Mouse (Mus musculus): ENCODE data around the gene Gmeb1. TPM values are rescaled to one million over a fixed set of nuclear protein-coding genes. Genes with fewer than 3 reads are reported as not detected.
A peak's percentile ranks its signal among the peaks of the same experiment; 100 is the strongest.

Gmeb1 gene
- total RNA-seq (2014; rRNA removed; ENCODE audit: low replicate concordance) = 7.6 and 12.4 TPM in 2 replicates
- 16.4 and 17.0 TPM in 2 replicates for polyA plus RNA-seq (2015; fragmentation: Nextera tagmentation; extraction: Ambion mirVana)

DNA sequence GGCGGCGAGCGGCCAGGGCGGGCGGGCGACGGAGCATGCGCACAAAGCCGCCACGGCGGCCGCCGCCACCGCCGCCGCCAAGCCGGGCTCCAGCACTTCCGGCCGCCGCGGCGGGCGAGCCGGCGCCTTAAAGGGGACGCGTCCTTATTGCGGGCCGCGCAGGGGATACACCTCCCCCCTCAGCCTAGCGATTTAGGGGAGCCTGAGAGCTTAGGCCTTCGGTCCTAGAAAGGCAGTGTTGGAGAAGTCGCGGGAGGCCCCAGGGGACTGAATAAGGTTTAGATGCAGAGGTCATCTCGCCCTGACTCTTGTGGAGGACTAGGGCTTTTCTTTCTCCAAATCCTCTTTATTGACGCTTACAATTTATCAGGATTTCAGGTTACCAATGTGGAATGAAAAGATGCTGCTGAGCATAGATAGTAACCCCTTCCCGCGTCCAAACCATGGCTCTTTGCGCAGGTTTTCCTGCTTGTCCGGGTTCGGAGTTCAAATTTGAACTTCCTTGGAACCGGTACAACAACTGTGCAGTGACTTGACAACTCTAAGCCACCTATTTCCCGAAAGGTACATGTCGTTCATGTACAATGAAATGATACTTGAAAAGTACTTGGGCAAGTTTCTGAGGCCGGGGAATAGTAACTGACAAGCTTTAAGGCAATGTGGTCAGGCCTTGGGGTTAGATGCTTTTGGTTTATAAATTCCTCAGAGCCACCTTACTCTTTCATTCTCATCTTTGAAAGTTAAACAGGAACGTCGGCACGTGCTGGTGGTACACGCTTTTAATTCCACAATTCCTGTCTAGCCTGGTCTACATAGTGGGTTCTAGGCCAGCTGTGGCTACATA lies at the start of gene Gmeb1:
Gmeb1 (minus strand) TSS at position 89 of the 844 bp plus-strand sequence.
- H3K27me3 ChIP-seq (ENCODE audit: control insufficient read depth, insufficient read depth, low read length) = no peaks in the 10 kb centered on the region
- peak; percentile 83 for ATAC-seq (ENCODE audit: insufficient read depth, low read depth)

DNA sequence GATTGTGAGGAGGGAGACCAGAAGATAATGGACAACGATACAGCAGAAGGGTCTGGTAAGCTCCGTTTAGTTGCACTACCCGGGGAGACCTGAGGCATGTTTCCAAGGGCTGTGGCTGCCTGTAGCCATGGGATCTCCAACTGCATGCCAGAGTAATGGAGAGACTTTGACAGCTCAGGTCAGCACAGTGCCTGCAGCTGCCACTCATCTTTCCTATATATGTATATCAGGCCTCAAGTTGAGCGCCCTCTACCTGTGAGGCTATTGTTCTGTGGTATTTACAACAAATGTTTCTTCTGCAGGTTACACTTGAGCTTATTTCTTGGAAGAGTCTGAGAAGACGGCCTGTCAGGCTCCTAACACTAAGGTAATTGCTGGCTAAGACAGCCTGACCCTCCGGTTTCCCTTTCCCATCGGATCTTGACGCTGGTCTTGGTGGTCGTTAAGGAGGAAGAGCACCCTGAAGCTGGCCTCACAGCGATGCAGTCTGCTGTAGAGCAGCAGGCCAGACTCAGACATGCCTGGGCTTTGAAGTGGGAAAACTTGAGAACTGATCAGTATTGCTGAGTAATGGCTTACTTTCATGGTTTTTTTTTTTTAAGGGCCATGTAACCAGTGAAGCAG lies 48.6 kb upstream of the Gmeb1 start:
- DNase-seq (ENCODE audit: low spot score) = no peak
- peak; percentile 16; the same call in 1 of the 2 replicates for ATAC-seq (ENCODE audit: insufficient read depth, low read depth)

More for the DNA sequence above, at the start of gene Gmeb1:
- Histone ChIP-seq H3K4me1 (ENCODE audit: control insufficient read depth, insufficient read depth) (peaks cover 10% of the 10 kb centered on the region), H3K9ac (replicated peaks; ENCODE audit: low read depth, low read length) (peak within 1 kb of the TSS; percentile 97), H3K4me3 (ENCODE audit: low read depth, low read length) (peak within 1 kb of the TSS; percentile 89), H3K36me3 (replicated peaks; ENCODE audit: control insufficient read depth, insufficient read depth, low read length) (no peaks in the 10 kb centered on the region), H3K4me2 (ENCODE audit: low read depth, low read length) (peak within 1 kb of the TSS; percentile 63), H3K27ac (ENCODE audit: low read depth) (peak within 1 kb of the TSS; percentile 98), H3K9me3 (replicated peaks; ENCODE audit: control insufficient read depth, low read length) (no peaks in the 10 kb centered on the region)
- WGBS = 10% methylated on average over 47 of the region's 49 CpGs
- no peak for TF ChIP-seq EP300 (IDR thresholded peaks at IDR 0.05; ENCODE audit: low read depth)
- TF ChIP-seq CTCF (IDR thresholded peaks at IDR 0.05; ENCODE audit: low read depth) = no peak
- DNase-seq (ENCODE audit: low spot score) = peak; percentile 78

GRCm38 (mm10) chr4:132309140-132309848 lies 47.9 kb upstream of the Gmeb1 start:
- Histone ChIP-seq H3K27ac (ENCODE audit: low read depth) (peak overlapping the region; percentile 91), H3K4me3 (ENCODE audit: low read depth, low read length) (peak overlapping the region; percentile 68), H3K36me3 (replicated peaks; ENCODE audit: control insufficient read depth, insufficient read depth, low read length) (peaks cover 36% of the 10 kb centered on the region), H3K4me2 (ENCODE audit: low read depth, low read length) (peak overlapping the region; percentile 74), H3K9me3 (replicated peaks; ENCODE audit: control insufficient read depth, low read length) (no peaks in the 10 kb centered on the region), H3K27me3 (ENCODE audit: control insufficient read depth, insufficient read depth, low read length) (no peaks in the 10 kb centered on the region), H3K4me1 (ENCODE audit: control insufficient read depth, insufficient read depth) (no peaks in the 10 kb centered on the region), H3K9ac (replicated peaks; ENCODE audit: low read depth, low read length) (peak overlapping the region; percentile 91)
- ATAC-seq (ENCODE audit: insufficient read depth, low read depth) (peak; percentile 2; the same call in 1 of the 2 replicates), DNase-seq (ENCODE audit: low spot score) (peak; percentile 31)
- WGBS = under 1% methylated on average over 15 of the region's 15 CpGs
- TF ChIP-seq CTCF (IDR thresholded peaks at IDR 0.05; ENCODE audit: low read depth) = no peak
- TF ChIP-seq EP300 (IDR thresholded peaks at IDR 0.05; ENCODE audit: low read depth) = no peak

More for the DNA sequence above, 48.6 kb upstream of the Gmeb1 start:
- Histone ChIP-seq H3K9ac (replicated peaks; ENCODE audit: low read depth, low read length) (peak overlapping the region; percentile 91; the same call in 1 of the 2 replicates), H3K4me3 (ENCODE audit: low read depth, low read length) (peak overlapping the region; percentile 68), H3K4me2 (ENCODE audit: low read depth, low read length) (peak overlapping the region; percentile 74), H3K27ac (ENCODE audit: low read depth) (peak overlapping the region; percentile 91; the same call in 1 of the 2 replicates), H3K4me1 (ENCODE audit: control insufficient read depth, insufficient read depth) (no peaks in the 10 kb centered on the region), H3K36me3 (replicated peaks; ENCODE audit: control insufficient read depth, insufficient read depth, low read length) (peaks cover 37% of the 10 kb centered on the region), H3K27me3 (ENCODE audit: control insufficient read depth, insufficient read depth, low read length) (no peaks in the 10 kb centered on the region), H3K9me3 (replicated peaks; ENCODE audit: control insufficient read depth, low read length) (no peaks in the 10 kb centered on the region)
- WGBS = 32% methylated on average over 10 of the region's 10 CpGs
- no peak for TF ChIP-seq EP300 (IDR thresholded peaks at IDR 0.05; ENCODE audit: low read depth)
- peak; percentile 54 for TF ChIP-seq CTCF (IDR thresholded peaks at IDR 0.05; ENCODE audit: low read depth)

DNA sequence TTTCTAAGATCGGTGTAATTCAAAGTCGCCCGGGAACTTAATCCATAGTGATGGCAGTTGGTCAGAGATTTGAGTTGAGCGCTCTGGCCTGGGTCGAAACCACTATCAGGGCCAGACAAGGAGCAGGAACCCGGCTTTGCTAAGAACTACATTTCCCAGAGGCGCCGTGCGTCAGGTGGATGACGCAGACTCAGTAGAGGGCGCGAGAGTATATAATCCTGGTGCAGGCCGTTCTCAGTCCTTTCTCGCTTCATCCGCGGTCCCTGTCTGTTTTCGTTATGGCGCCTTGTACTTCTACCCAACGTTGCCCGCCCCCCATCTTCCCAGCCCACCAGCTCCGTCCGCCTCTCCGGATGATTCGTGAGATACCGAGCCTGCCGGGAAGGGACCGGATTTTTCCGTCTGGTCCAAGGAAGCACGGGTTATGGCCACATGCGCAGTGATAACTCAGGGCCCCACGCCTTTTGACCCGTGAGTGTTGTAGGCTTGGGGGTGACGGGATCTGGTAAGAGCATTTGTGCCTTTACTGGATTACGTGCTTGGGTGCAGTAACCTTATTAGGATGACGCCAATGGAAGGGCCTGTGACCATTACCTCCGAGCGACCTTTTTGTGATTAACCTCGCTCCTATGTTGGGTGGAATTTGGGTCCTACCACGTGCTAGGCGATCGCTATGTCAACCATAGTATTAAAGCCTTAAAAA lies 47.2 kb upstream of the Gmeb1 start:
- WGBS = under 1% methylated on average over 41 of the region's 41 CpGs
- no peaks in the 10 kb centered on the region for H3K27me3 ChIP-seq (ENCODE audit: control insufficient read depth, insufficient read depth, low read length)
- H3K36me3 ChIP-seq (replicated peaks; ENCODE audit: control insufficient read depth, insufficient read depth, low read length) = peaks cover 32% of the 10 kb centered on the region
- H3K9me3 ChIP-seq (replicated peaks; ENCODE audit: control insufficient read depth, low read length) = no peaks in the 10 kb centered on the region
- H3K4me2 ChIP-seq (ENCODE audit: low read depth, low read length) = peak overlapping the region; percentile 74
- no peak for TF ChIP-seq EP300 (IDR thresholded peaks at IDR 0.05; ENCODE audit: low read depth)
- no peak for TF ChIP-seq CTCF (IDR thresholded peaks at IDR 0.05; ENCODE audit: low read depth)
- H3K4me1 ChIP-seq (ENCODE audit: control insufficient read depth, insufficient read depth) = no peaks in the 10 kb centered on the region
- H3K4me3 ChIP-seq (ENCODE audit: low read depth, low read length) = peak overlapping the region; percentile 68
- ATAC-seq (ENCODE audit: insufficient read depth, low read depth) (peak; percentile 94), DNase-seq (ENCODE audit: low spot score) (peak; percentile 95)
- peak overlapping the region; percentile 91 for H3K9ac ChIP-seq (replicated peaks; ENCODE audit: low read depth, low read length)
- peak overlapping the region; percentile 91 for H3K27ac ChIP-seq (ENCODE audit: low read depth)
